Mouse (Mus musculus): ENCODE results near the gene Ndufa6. TPM values are rescaled to one million over a fixed set of nuclear protein-coding genes. Genes with fewer than 3 reads are reported as not detected.

The Ndufa6 gene
- polyA plus RNA-seq, 1 experiment from 2014 or later, result 396 TPM

DNA sequence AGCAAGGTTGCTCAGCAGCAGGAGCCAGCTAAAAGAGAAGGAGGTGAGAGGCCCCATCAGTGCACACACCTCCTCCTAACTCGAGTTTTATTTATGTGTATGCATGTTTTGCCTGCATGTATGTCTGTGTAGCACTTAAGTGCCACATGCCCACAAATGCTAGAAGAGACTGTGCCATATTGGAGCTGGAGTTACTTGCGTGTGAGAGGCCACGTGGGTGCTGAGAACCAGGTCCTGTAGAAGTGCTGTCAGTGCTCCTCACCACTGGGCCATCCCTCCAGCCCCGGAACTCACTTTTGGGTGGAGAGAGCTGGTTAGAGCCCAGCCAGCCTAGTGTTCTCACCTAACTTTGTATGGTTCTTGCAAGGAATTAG, 6.8 kb downstream of the Ndufa6 start:
- Histone ChIP-seq H3K4me3 (ENCODE audit: low read length) (peak overlapping the region; percentile 72; the same call in 1 of the 2 replicates), H3K27ac (ENCODE audit: low read depth, low read length) (no peak overlapping the region; the same call in 1 of the 2 replicates), H3K4me2 (replicated peaks; ENCODE audit: low read depth, low read length) (peak overlapping the region; percentile 71), H3K4me1 (ENCODE audit: control insufficient read depth, insufficient read depth, low read length) (peaks cover 11% of the 10 kb centered on the region), H3K27me3 (ENCODE audit: control insufficient read depth, insufficient read depth, low read length) (no peaks in the 10 kb centered on the region), H3K36me3 (ENCODE audit: control insufficient read depth, insufficient read depth, low read length) (peaks cover 31% of the 10 kb centered on the region), H3K9me3 (ENCODE audit: control insufficient read depth, low read length) (no peaks in the 10 kb centered on the region), H3K9ac (ENCODE audit: low read depth, low read length) (peak overlapping the region; percentile 76; the same call in 1 of the 2 replicates)
- ATAC-seq (ENCODE audit: low FRiP score, low TSS enrichment), result no peak
- WGBS, result 77% methylated on average over 4 of the region's 4 CpGs

DNA sequence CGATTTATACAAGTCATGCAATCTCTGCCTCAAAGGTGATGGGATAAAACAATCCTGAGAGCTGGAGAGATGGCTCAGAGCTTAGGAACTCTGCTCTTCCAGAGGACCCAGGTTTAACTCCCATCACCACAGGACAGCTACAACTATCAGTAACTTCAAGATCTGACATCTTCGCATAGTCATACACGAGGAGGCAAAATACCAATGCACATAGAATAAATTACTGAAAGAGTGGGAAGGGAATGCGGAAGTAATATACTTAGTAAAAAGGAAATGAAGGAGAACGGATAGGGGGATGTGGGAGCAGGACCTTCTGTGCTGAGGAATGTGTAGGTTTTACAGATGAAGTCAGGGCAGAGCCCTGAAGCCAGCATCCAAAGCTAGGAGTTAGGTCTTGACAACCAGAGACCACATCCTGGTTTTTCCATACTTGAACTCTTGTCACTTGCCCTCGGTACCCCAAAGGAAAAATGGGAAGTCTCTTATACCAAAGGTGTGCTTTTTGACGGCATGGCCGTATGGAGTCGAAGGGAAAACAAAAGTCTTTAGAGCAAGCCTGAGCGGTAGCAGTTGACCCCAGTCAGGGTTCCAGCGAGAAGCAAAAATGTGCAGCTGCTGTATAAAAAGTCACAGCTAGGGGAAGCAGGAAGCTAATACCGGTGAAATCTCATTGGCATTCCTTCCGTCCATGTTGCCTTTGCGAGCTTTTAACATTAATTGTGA, 7.4 kb downstream of the Ndufa6 start:
- H3K27ac ChIP-seq (ENCODE audit: low read depth, low read length), result peak overlapping the region; percentile 52
- 47% methylated on average over 14 of the region's 14 CpGs for WGBS
- ATAC-seq (ENCODE audit: low FRiP score, low TSS enrichment), result no peak
- H3K4me1 ChIP-seq (ENCODE audit: control insufficient read depth, insufficient read depth, low read length), result peaks cover 13% of the 10 kb centered on the region
- H3K27me3 ChIP-seq (ENCODE audit: control insufficient read depth, insufficient read depth, low read length), result no peaks in the 10 kb centered on the region
- H3K4me2 ChIP-seq (replicated peaks; ENCODE audit: low read depth, low read length), result peak overlapping the region; percentile 71
- H3K9ac ChIP-seq (ENCODE audit: low read depth, low read length), result peak overlapping the region; percentile 76; the same call in 1 of the 2 replicates
- no peaks in the 10 kb centered on the region for H3K9me3 ChIP-seq (ENCODE audit: control insufficient read depth, low read length)
- H3K36me3 ChIP-seq (ENCODE audit: control insufficient read depth, insufficient read depth, low read length), result peaks cover 31% of the 10 kb centered on the region
- peak overlapping the region; percentile 72 for H3K4me3 ChIP-seq (ENCODE audit: low read length)

GRCm38 (mm10) chr15:82345820-82346470, 8.2 kb downstream of the Ndufa6 start:
- Histone ChIP-seq H3K4me2 (replicated peaks; ENCODE audit: low read depth, low read length) (peak overlapping the region; percentile 71), H3K4me3 (ENCODE audit: low read length) (peak overlapping the region; percentile 72), H3K36me3 (ENCODE audit: control insufficient read depth, insufficient read depth, low read length) (peaks cover 31% of the 10 kb centered on the region), H3K4me1 (ENCODE audit: control insufficient read depth, insufficient read depth, low read length) (peaks cover 13% of the 10 kb centered on the region), H3K9me3 (ENCODE audit: control insufficient read depth, low read length) (no peaks in the 10 kb centered on the region), H3K27ac (ENCODE audit: low read depth, low read length) (peak overlapping the region; percentile 52), H3K27me3 (ENCODE audit: control insufficient read depth, insufficient read depth, low read length) (no peaks in the 10 kb centered on the region), H3K9ac (ENCODE audit: low read depth, low read length) (peak overlapping the region; percentile 76)
- peak; percentile 97 for ATAC-seq (ENCODE audit: low FRiP score, low TSS enrichment)
- under 1% methylated on average over 51 of the region's 51 CpGs for WGBS

GRCm38 (mm10) chr15:82344971-82345370, 9.2 kb downstream of the Ndufa6 start:
- no peak overlapping the region for H3K4me3 ChIP-seq (ENCODE audit: low read length)
- no peak overlapping the region for H3K4me2 ChIP-seq (replicated peaks; ENCODE audit: low read depth, low read length)
- peaks cover 22% of the 10 kb centered on the region for H3K36me3 ChIP-seq (ENCODE audit: control insufficient read depth, insufficient read depth, low read length)
- no peaks in the 10 kb centered on the region for H3K27me3 ChIP-seq (ENCODE audit: control insufficient read depth, insufficient read depth, low read length)
- ATAC-seq (ENCODE audit: low FRiP score, low TSS enrichment), result no peak
- no peak overlapping the region for H3K27ac ChIP-seq (ENCODE audit: low read depth, low read length)
- 88% methylated on average over 6 of the region's 6 CpGs for WGBS
- peaks cover 13% of the 10 kb centered on the region for H3K4me1 ChIP-seq (ENCODE audit: control insufficient read depth, insufficient read depth, low read length)
- no peak overlapping the region for H3K9ac ChIP-seq (ENCODE audit: low read depth, low read length)
- no peaks in the 10 kb centered on the region for H3K9me3 ChIP-seq (ENCODE audit: control insufficient read depth, low read length)

GRCm38 (mm10) chr15:82343368-82344287, 10.5 kb downstream of the Ndufa6 start:
- Histone ChIP-seq H3K4me2 (replicated peaks; ENCODE audit: low read depth, low read length) (no peak overlapping the region), H3K27ac (ENCODE audit: low read depth, low read length) (no peak overlapping the region; the same call in 1 of the 2 replicates), H3K9ac (ENCODE audit: low read depth, low read length) (no peak overlapping the region), H3K36me3 (ENCODE audit: control insufficient read depth, insufficient read depth, low read length) (peaks cover 9% of the 10 kb centered on the region), H3K4me1 (ENCODE audit: control insufficient read depth, insufficient read depth, low read length) (peaks cover 13% of the 10 kb centered on the region), H3K9me3 (ENCODE audit: control insufficient read depth, low read length) (no peaks in the 10 kb centered on the region), H3K4me3 (ENCODE audit: low read length) (no peak overlapping the region), H3K27me3 (ENCODE audit: control insufficient read depth, insufficient read depth, low read length) (no peaks in the 10 kb centered on the region)
- no peak for ATAC-seq (ENCODE audit: low FRiP score, low TSS enrichment)
- WGBS, result 86% methylated on average over 27 of the region's 27 CpGs

- Histone ChIP-seq H3K4me3 (ENCODE audit: low read length) (no peak overlapping the region), H3K27ac (ENCODE audit: low read depth, low read length) (no peak overlapping the region), H3K4me1 (ENCODE audit: control insufficient read depth, insufficient read depth, low read length) (peaks cover 21% of the 10 kb centered on the region), H3K4me2 (replicated peaks; ENCODE audit: low read depth, low read length) (peak overlapping the region; percentile 84; the same call in 1 of the 2 replicates), H3K9ac (ENCODE audit: low read depth, low read length) (no peak overlapping the region), H3K36me3 (ENCODE audit: control insufficient read depth, insufficient read depth, low read length) (no peaks in the 10 kb centered on the region), H3K9me3 (ENCODE audit: control insufficient read depth, low read length) (no peaks in the 10 kb centered on the region), H3K27me3 (ENCODE audit: control insufficient read depth, insufficient read depth, low read length) (no peaks in the 10 kb centered on the region)
- WGBS, result 78% methylated on average over 5 of the region's 5 CpGs
- ATAC-seq (ENCODE audit: low FRiP score, low TSS enrichment), result no peak
Observed at GRCm38 (mm10) chr15:82342543-82342935, 11.6 kb downstream of the Ndufa6 start.

DNA sequence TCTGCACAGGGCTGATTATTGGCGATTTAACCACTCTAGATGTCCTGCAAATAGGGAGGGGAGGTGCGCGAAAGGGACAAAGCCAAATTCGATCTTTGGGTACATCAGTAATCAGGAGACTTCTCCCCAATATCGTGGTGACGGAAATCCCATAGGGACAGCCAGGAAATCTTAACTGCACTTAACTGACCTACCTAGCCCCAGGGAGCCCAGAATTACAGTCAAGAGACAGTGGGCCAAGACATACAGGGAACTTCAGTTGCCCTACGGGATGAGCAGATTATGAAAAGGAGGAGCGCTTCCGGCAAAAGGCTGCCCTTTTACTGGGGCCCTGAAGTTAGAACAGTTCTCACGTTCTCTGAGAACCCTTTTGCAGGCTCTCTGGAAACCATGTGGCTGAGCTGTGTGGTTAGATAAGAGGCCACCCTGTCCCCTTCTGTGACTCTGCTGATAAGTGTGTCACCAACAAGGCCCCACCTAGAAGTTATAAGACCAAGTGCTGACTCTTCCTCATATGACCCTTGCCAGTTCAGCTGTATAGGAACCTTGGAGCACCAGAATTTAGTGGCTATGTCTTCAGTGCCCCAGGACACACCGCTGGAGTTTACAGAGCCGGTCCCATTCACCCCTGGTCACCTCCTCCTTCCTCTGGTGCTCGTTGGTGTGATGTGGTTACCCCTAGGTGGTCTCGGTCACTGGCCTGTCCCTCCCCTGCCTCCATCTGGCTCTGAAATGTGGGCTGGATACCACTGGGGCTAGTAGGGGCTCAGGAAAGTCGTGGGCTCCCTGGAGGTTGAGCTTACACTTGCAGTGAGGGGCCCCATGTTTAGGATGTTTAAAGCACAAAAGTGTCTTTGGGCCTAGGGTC, 12.2 kb downstream of the Ndufa6 start:
- peak overlapping the region; percentile 84 for H3K4me2 ChIP-seq (replicated peaks; ENCODE audit: low read depth, low read length)
- no peaks in the 10 kb centered on the region for H3K27me3 ChIP-seq (ENCODE audit: control insufficient read depth, insufficient read depth, low read length)
- peak overlapping the region; percentile 36 for H3K9ac ChIP-seq (ENCODE audit: low read depth, low read length)
- H3K27ac ChIP-seq (ENCODE audit: low read depth, low read length), result peak overlapping the region; percentile 75; the same call in 1 of the 2 replicates
- H3K4me3 ChIP-seq (ENCODE audit: low read length), result peak overlapping the region; percentile 51
- no peaks in the 10 kb centered on the region for H3K9me3 ChIP-seq (ENCODE audit: control insufficient read depth, low read length)
- WGBS, result 60% methylated on average over 15 of the region's 15 CpGs
- ATAC-seq (ENCODE audit: low FRiP score, low TSS enrichment), result no peak
- peaks cover 19% of the 10 kb centered on the region for H3K4me1 ChIP-seq (ENCODE audit: control insufficient read depth, insufficient read depth, low read length)
- H3K36me3 ChIP-seq (ENCODE audit: control insufficient read depth, insufficient read depth, low read length), result no peaks in the 10 kb centered on the region

DNA sequence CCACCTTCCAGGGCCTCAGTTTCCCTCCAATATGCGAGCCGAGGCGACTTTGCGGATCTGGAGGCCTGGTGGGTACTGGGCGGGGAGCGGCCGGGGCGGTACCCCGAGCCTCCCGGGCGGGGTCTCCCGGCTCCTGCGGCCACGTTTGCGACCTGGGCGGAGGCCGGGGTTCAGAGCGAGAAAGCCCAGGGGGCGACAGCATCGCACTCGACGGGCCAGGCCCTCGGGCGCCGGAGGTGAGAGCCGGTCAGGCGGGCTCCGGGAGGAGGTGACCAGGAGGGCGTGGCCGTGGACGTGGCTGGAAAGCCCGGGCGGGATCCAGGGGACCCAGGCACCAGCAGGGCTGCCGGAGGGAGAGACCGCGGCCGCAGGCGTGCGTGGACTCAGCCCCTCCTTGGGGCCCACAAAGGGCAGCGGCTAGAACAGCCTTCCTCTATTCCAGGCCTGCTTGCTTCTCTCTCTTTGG, 13.1 kb downstream of the Ndufa6 start:
- peak overlapping the region; percentile 84 for H3K4me2 ChIP-seq (replicated peaks; ENCODE audit: low read depth, low read length)
- ATAC-seq (ENCODE audit: low FRiP score, low TSS enrichment), result peak; percentile 5; the same call in 1 of the 2 replicates
- peaks cover 16% of the 10 kb centered on the region for H3K4me1 ChIP-seq (ENCODE audit: control insufficient read depth, insufficient read depth, low read length)
- H3K27ac ChIP-seq (ENCODE audit: low read depth, low read length), result peak overlapping the region; percentile 75; the same call in 1 of the 2 replicates
- H3K9me3 ChIP-seq (ENCODE audit: control insufficient read depth, low read length), result no peaks in the 10 kb centered on the region
- no peaks in the 10 kb centered on the region for H3K27me3 ChIP-seq (ENCODE audit: control insufficient read depth, insufficient read depth, low read length)
- peak overlapping the region; percentile 51 for H3K4me3 ChIP-seq (ENCODE audit: low read length)
- H3K9ac ChIP-seq (ENCODE audit: low read depth, low read length), result peak overlapping the region; percentile 73
- peaks cover 6% of the 10 kb centered on the region; the same call in 1 of the 2 replicates for H3K36me3 ChIP-seq (ENCODE audit: control insufficient read depth, insufficient read depth, low read length)
- WGBS, result 2% methylated on average over 39 of the region's 40 CpGs

Measured in kidney, embryonic 14.5 days (tissue).